18 mouse cellular contexts compared by ENCODE assay signal in the genomic region with DNA sequence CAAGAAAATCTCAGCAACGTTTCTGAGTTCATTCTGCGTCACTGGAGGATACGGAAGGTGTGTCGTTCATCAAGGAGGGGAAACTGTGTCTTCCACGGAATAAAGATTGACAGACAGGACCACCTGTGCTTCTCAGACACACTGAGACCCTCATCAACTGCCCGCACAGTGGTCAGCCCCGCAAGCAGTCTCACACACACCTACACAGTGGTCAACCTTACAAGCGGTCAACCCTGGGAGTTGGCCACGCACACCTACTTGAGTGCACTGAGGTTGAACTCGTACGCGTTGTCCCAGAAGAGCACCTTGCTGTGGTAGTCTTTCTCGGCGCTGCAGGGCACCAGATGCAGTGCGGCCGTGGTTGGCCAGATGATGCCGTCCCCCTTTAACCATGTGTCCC. TPM values are rescaled to one million over a fixed set of nuclear protein-coding genes. Genes with fewer than 3 reads are reported as not detected.
"Had no signal": no experiment of that assay in that cellular context is flagged by ENCODE, and none has a peak within 500 bp of the region (broad histone marks: within the 10 kb centered on the region; RNA-seq: fewer than 3 reads in every experiment).

No protein-coding gene starts in this region.

- H3K4me1 ChIP-seq: kidney, embryonic 15.5 days; limb, embryonic 10.5 days; midbrain, embryonic 15.5 days; neural tube, embryonic 12.5 days; stomach, embryonic 15.5 days had no signal

- H3K27ac ChIP-seq: kidney, embryonic 15.5 days; left cerebral cortex, adult 2 months; limb, embryonic 10.5 days; liver, embryonic 14.5 days; midbrain, embryonic 15.5 days; neural tube, embryonic 12.5 days; stomach, embryonic 15.5 days had no signal

- DNase-seq: kidney, adult 2 months; lung, adult 2 months; lung, postnatal 36 days; right cerebral cortex, postnatal 14 days; thymus, adult 18-20 months; thymus, postnatal 14 days had no signal

- ATAC-seq: lung, postnatal 0 days; midbrain, embryonic 15.5 days had no signal

- H3K4me3 ChIP-seq: kidney, embryonic 15.5 days; left cerebral cortex, adult 2 months; limb, embryonic 10.5 days; midbrain, embryonic 15.5 days; neural tube, embryonic 12.5 days; stomach, embryonic 15.5 days had no signal

- H3K4me2 ChIP-seq: kidney, embryonic 15.5 days; midbrain, embryonic 11.5 days; midbrain, embryonic 15.5 days; neural tube, embryonic 12.5 days; stomach, embryonic 15.5 days had no signal

- H3K9me3 ChIP-seq: stomach, embryonic 15.5 days had no signal

- H3K27me3 ChIP-seq: kidney, embryonic 15.5 days; midbrain, embryonic 15.5 days; neural tube, embryonic 12.5 days; stomach, embryonic 15.5 days had no signal

- H3K9ac ChIP-seq: kidney, embryonic 15.5 days; liver, embryonic 14.5 days; midbrain, embryonic 15.5 days; neural tube, embryonic 12.5 days; stomach, embryonic 15.5 days had no signal

RNA-seq across cellular contexts. Expression of a gene that starts 36.6 kb away (rescaled TPM):
- total RNA-seq: megakaryocyte progenitor cell, adult 5-6 weeks; monocyte, adult 5-6 weeks; neutrophil, adult 5-6 weeks had no signal
- polyA plus RNA-seq: limb, embryonic 10.5 days had no signal
